Mouse (Mus musculus) heart, embryonic 16.5 days (tissue): ENCODE data around the gene Ece1. TPM values are rescaled to one million over a fixed set of nuclear protein-coding genes. Genes with fewer than 3 reads are reported as not detected.

Experiments used
- ATAC-seq: fragments of 200-750 bp; cut with Nextera tagmentation; replicated peaks from 2 replicates; pipeline ENCODE4 v1.8.0; 2017; ENCODE audit warnings: moderate number of reproducible peaks; ENCODE audit not compliant: insufficient read depth, low FRiP score; ENCODE audit errors: extremely low read depth
- H3K27ac ChIP-seq: fragments of 300-500 bp; sonication (generic); 2 replicates; pipeline ENCODE4 v1.5.1; 2014; ENCODE audit warnings: mild to moderate bottlenecking, low read length, control low read depth, moderate library complexity
- H3K27me3 ChIP-seq: fragments of 300-500 bp; sonication (generic); 2 replicates; pipeline ENCODE4 v1.6.1; 2014; ENCODE audit warnings: low read length, mixed read lengths; ENCODE audit not compliant: control insufficient read depth, insufficient read depth
- H3K36me3 ChIP-seq: fragments of 300-500 bp; sonication (generic); 2 replicates; pipeline ENCODE4 v1.6.1; 2014; ENCODE audit not compliant: control insufficient read depth, insufficient read depth
- H3K4me1 ChIP-seq: fragments of 300-500 bp; sonication (generic); 2 replicates; pipeline ENCODE4 v1.6.1; 2014; ENCODE audit warnings: low read length, mixed read lengths; ENCODE audit not compliant: control insufficient read depth, insufficient read depth
- H3K4me2 ChIP-seq: fragments of 300-500 bp; sonication (generic); 2 replicates; pipeline ENCODE4 v1.6.1; 2014; ENCODE audit warnings: low read depth, mild to moderate bottlenecking, control low read depth, low read length
- H3K4me3 ChIP-seq: fragments of 300-500 bp; sonication (generic); 2 replicates; pipeline ENCODE4 v1.5.1; 2014; ENCODE audit warnings: mild to moderate bottlenecking, control low read depth, low read length
- H3K9ac ChIP-seq: fragments of 300-500 bp; sonication (generic); 2 replicates; pipeline ENCODE4 v1.6.1; 2014; ENCODE audit warnings: low read length, control low read depth
- H3K9me3 ChIP-seq: fragments of 300-500 bp; sonication (generic); replicated peaks from 2 replicates; pipeline ENCODE4 v1.6.1; 2016; ENCODE audit warnings: low read length; ENCODE audit not compliant: control insufficient read depth
- WGBS: fragments of 180-500 bp; shearing (Covaris S2); extraction: QIAGEN DNeasy Blood & Tissue Kit; methylation state at CpG from one replicate; pipeline ENCODE4 v1.1.7; 2014; 5-methylcytosine and 5-hydroxymethylcytosine counted together
- polyA plus RNA-seq: library from polyadenylated mRNA; unstranded; fragments of >200 nt; fragmentation: Nextera tagmentation; extraction: Ambion mirVana; gene quantifications from 2 replicates; pipeline ENCODE4 v1.2.1, GENCODE M21; 2015

Gene Ece1
- polyA plus RNA-seq, 1 experiment from 2014 or later, result 69.2 TPM

DNA sequence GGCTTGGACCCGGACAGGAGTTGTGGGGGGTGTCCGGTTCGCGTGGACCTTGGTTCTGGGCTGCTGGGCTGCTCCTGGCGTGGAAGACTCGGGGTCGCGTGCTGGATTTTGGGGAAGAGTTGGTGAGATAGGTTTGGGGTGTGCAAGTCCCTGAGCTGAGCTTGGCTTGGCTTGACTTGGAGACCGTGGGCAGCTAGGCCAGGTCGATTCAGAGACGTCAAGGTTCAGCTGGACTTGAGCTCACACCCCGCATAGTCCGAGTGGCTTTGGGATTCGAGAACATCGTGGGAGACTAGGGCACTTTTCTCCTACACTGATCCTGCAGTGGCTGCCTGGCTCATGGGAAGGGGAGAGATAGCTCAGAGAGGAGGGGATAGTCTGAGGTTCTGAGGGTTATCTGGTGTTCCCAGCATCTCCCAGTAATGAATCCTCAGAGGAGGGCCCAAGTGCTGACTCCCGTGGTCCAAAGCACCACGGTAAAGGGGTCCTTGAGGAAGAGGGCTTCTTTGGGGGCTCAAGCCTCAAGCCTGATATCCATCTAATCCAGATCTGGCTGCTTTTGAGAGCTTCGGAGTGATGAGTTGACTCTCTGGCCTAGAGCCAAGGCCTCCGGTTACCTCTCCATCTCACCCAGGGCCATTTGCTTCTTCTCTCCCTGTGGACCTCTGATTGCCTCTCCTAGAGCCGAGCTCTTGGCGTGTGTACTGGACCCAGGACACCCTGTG lies 641 bp downstream of the Ece1 start:
- WGBS, result 12% methylated on average over 21 of the region's 21 CpGs
- Histone ChIP-seq H3K4me2 (peak overlapping the region; percentile 93), H3K4me1 (peaks cover 25% of the 10 kb centered on the region), H3K27ac (peak overlapping the region; percentile 51), H3K4me3 (peak overlapping the region; percentile 87), H3K9me3 (no peaks in the 10 kb centered on the region), H3K9ac (peak overlapping the region; percentile 90), H3K27me3 (no peaks in the 10 kb centered on the region), H3K36me3 (no peaks in the 10 kb centered on the region)
- 0 out of 2 replicates have a peak, but pooled peaks have one; percentile 2 for ATAC-seq

DNA sequence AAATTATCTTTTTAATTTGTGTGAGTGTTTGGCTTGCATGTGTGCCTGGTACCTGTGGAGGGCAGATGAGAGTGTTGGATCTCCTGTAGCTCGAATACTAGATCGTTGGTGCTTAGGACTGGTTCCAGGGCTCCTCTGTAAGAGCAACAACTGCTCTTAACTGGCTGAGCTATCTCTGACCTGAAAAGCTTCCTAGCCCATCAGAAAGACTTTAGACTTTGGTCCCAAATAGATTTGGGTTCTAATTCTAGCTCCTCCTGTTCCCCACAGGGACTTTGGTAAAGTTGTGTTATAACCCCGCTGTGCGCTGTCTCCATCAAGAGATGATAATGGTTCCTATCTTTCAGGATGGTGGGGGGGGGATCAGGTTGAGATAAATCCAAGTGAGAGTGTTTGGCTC lies 2.0 kb downstream of the Ece1 start:
- no peak overlapping the region for H3K27ac ChIP-seq
- no peak for ATAC-seq
- no peaks in the 10 kb centered on the region for H3K36me3 ChIP-seq
- H3K4me3 ChIP-seq, result peak overlapping the region; percentile 87; the same call in 1 of the 2 replicates
- H3K4me1 ChIP-seq, result peaks cover 26% of the 10 kb centered on the region
- H3K27me3 ChIP-seq, result no peaks in the 10 kb centered on the region
- no peak overlapping the region for H3K9ac ChIP-seq
- peak overlapping the region; percentile 51 for H3K4me2 ChIP-seq
- 85% methylated on average over 4 of the region's 4 CpGs for whole genome bisulfite sequencing
- no peaks in the 10 kb centered on the region for H3K9me3 ChIP-seq

DNA sequence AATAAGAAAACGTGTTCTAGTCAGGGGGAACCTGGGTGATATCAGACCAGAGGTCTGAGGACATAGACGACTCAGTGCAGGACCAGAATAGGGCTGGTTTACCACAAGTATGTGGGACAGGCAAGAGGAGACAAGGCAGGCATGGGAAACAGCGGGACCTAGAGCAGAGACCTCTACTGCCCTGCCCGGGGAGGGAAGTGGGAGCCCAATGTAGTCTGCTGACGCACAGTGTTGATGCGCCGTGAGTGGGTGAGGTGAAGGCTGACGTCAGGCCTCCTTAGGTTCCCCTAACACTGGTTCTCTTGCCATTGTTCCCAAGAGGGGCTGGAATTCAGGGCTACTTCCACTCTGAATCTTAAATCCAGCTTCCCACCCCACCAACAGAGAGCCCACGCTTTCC lies 2.7 kb downstream of the Ece1 start:
- Histone ChIP-seq H3K9ac (peak overlapping the region; percentile 3; the same call in 1 of the 2 replicates), H3K9me3 (no peaks in the 10 kb centered on the region), H3K4me2 (peak overlapping the region; percentile 51), H3K27me3 (no peaks in the 10 kb centered on the region), H3K27ac (no peak overlapping the region), H3K4me1 (peaks cover 28% of the 10 kb centered on the region), H3K4me3 (peak overlapping the region; percentile 1; the same call in 1 of the 2 replicates), H3K36me3 (no peaks in the 10 kb centered on the region)
- no peak for ATAC-seq
- 31% methylated on average over 9 of the region's 9 CpGs for WGBS

DNA sequence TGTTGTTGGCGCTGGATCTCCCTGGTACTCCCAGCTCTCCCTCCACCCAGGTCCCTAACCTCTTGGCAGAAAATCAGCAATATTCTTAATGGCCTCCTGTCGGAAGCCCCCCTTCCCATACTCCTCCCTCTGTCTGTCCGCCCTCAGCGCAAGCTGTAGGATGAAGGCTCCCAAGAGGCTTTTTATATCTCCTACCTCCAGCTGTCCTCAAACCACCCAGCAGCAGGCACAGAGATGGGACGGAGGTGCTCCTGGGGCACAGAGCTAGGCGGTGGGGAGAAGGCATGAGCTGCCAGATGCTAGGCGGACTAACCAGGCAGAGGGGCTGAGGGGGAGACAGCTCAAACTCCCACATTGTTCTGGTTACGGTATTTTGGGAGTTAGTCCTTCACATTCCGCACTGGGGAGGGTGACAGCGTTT lies 3.2 kb downstream of the Ece1 start:
- WGBS, result 40% methylated on average over 10 of the region's 10 CpGs
- Histone ChIP-seq H3K9me3 (no peaks in the 10 kb centered on the region), H3K4me2 (peak overlapping the region; percentile 51), H3K27ac (no peak overlapping the region), H3K27me3 (no peaks in the 10 kb centered on the region), H3K4me1 (peaks cover 32% of the 10 kb centered on the region), H3K4me3 (peak overlapping the region; percentile 1; the same call in 1 of the 2 replicates), H3K9ac (no peak overlapping the region), H3K36me3 (no peaks in the 10 kb centered on the region)
- ATAC-seq, result no peak

DNA sequence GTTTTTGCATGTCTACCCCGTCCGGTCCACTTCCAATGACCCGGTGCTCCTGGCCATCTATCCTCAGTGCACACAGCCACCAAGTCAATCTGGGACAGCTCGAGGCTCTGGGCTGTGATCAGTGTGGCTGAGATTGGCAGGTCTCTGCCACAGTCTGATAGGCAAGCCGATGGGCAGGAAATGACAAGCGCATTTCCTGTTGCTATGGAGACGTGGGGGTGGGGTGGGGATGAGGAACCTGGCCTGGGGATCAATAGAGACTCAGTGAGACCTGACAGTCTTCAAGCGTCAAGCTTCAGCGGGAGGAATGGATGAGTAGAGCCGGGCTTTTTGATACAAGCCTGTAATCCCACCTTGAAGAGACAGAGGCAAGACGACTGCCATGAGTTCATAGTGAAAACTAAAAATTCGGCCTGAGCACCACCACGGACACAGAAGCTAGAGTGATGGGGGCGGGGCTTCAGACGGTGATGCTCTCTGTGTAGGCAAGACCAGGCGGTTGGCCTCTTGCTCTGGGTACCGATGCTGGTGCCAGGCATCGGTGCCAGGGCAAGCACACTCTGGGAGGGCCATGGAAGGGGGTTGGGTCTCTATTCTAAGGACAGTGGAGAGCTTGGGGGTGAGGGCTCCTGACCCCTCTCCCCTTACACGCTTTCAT lies 4.3 kb downstream of the Ece1 start:
- ATAC-seq, result no peak
- Histone ChIP-seq H3K27ac (no peak overlapping the region), H3K4me1 (peaks cover 32% of the 10 kb centered on the region), H3K4me3 (no peak overlapping the region), H3K4me2 (no peak overlapping the region), H3K27me3 (no peaks in the 10 kb centered on the region), H3K36me3 (no peaks in the 10 kb centered on the region), H3K9ac (no peak overlapping the region), H3K9me3 (no peaks in the 10 kb centered on the region)
- WGBS, result 47% methylated on average over 19 of the region's 19 CpGs

DNA sequence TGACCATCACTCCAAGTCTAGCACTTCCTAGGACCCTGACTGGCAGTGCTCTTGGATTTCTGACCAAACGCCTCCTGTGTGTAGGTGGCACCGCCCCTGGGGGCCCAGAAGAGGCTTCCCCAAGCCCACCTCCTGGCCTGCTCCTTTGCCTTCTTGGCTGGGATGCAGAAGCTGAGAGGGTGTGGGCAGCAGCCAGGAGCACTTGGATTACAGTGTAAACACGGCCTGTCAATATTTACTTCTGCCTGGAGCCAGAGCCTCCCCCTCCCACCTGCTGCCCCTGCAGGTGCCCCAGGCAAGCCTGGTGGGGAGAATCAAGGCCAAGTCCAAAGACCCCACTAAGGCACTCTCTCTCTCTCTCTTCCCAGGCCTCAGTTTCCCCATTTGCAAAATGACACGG lies 5.2 kb downstream of the Ece1 start:
- no peak overlapping the region for H3K4me3 ChIP-seq
- no peaks in the 10 kb centered on the region for H3K36me3 ChIP-seq
- H3K4me1 ChIP-seq, result peaks cover 32% of the 10 kb centered on the region
- H3K27ac ChIP-seq, result no peak overlapping the region
- H3K9me3 ChIP-seq, result no peaks in the 10 kb centered on the region
- H3K27me3 ChIP-seq, result no peaks in the 10 kb centered on the region
- no peak for ATAC-seq
- 62% methylated on average over 4 of the region's 4 CpGs for WGBS
- no peak overlapping the region for H3K4me2 ChIP-seq
- H3K9ac ChIP-seq, result no peak overlapping the region

DNA sequence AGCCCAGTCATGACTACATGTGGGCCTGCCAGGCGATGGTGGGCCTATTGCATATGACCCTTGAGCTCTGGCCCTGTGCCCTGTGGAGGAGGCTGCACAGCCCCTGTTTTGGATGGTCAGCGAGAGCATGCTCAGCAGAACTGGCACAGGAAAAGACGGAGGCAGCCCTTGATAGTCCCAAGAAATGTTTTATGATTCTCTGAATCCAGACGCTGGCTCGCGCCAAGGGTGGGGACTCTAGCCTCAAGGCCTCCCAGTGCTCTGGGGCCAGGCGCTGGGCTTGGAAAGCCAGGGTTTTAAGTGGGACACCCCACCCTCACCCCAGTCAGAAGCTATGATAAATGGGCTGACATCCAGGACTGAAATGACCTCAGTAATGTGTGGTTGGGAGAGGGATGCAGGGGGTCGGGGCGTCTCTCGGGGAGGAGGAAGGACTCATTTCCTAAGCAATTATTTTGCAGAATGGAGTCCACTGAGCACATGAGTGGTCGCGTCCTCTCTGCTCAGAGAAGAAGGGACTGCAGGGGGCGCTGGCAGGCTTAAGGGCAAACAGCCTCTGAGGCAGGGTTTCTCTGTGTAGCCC lies 5.7 kb downstream of the Ece1 start:
- no peak for ATAC-seq
- H3K4me1 ChIP-seq, result peaks cover 29% of the 10 kb centered on the region
- H3K27ac ChIP-seq, result no peak overlapping the region
- WGBS, result 66% methylated on average over 13 of the region's 13 CpGs
- no peaks in the 10 kb centered on the region for H3K27me3 ChIP-seq
- H3K4me2 ChIP-seq, result no peak overlapping the region
- no peak overlapping the region for H3K9ac ChIP-seq
- H3K9me3 ChIP-seq, result no peaks in the 10 kb centered on the region
- H3K36me3 ChIP-seq, result no peaks in the 10 kb centered on the region
- no peak overlapping the region for H3K4me3 ChIP-seq

DNA sequence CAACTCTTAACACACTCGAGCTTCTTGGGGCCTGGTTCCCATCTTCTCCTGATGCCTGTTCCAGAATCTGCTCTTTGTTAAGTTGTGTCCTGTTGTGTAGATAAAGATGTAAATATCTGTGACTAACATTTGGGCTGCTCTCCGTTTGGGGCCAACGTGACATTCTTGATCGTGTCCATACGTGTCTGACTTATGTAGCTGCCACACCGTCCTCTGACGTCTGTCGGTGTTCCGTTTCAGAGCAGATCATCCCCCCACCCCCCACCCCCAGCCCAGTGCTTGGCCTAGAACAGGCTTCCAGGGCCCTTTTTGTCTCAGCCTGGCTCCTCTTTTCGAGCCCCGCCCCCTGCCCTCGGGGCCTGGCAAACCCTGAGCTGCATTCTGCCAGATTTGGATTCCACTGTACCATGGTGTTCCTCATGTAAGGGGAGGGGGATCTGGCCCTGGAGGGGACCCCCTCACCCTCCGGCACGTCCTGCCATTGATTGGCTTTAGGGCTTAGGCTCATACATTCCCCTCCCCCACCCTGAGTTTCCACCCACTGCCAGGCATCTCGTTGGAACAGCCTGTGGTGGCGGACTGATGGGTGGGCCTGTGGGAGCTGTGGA lies 7.7 kb downstream of the Ece1 start:
- 30% methylated on average over 16 of the region's 16 CpGs for WGBS
- Histone ChIP-seq H3K4me1 (peaks cover 24% of the 10 kb centered on the region), H3K36me3 (no peaks in the 10 kb centered on the region), H3K27me3 (no peaks in the 10 kb centered on the region), H3K4me2 (no peak overlapping the region), H3K27ac (no peak overlapping the region), H3K4me3 (no peak overlapping the region), H3K9me3 (no peaks in the 10 kb centered on the region), H3K9ac (no peak overlapping the region)
- no peak for ATAC-seq

DNA sequence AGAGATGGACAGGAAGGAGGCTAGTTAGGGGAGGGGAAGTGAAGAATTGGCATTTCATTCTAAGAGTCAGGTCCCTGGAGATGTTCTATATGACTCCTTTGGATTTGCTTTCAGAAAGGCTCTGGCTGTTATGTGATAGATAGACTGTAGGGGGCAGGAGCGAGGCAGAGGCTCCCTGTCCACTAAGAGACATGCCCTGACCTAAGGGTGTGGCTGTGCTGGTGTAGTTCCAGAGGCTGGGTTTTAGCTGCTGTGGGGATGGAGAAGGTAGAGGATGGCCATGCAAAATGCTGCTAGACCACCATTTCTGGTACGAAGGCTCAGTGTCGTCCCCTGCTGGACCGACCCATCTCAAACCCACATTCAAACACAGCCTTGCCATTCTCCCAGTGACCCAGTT lies 8.9 kb downstream of the Ece1 start:
- Histone ChIP-seq H3K36me3 (no peaks in the 10 kb centered on the region), H3K9me3 (no peaks in the 10 kb centered on the region), H3K4me2 (no peak overlapping the region), H3K27me3 (no peaks in the 10 kb centered on the region), H3K4me1 (peaks cover 14% of the 10 kb centered on the region), H3K4me3 (no peak overlapping the region), H3K9ac (no peak overlapping the region), H3K27ac (no peak overlapping the region)
- 85% methylated on average over 4 of the region's 4 CpGs for WGBS
- ATAC-seq, result no peak
